Mouse (Mus musculus): ENCODE measurements around the gene Hist1h1d.
A peak's percentile ranks its signal among the peaks of the same experiment; 100 is the strongest.
"Not testable (repeated sequence)": the region's sequence is repeated elsewhere in the genome, so short reads cannot be mapped to it uniquely, and the experiment has no call there.

The Hist1h1d gene

GRCm38 (mm10) chr13:23586099-23586939, 33.3 kb downstream of the Hist1h1d start:
- DNase-seq (ENCODE audit: low spot score in 2 of 2): no peak

- DNase-seq (ENCODE audit: low spot score in 2 of 2): no peak
Measured at GRCm38 (mm10) chr13:23586940-23587225, 33.8 kb downstream of the Hist1h1d start.

- DNase-seq (ENCODE audit: low spot score in 2 of 2): no peak
Measured at GRCm38 (mm10) chr13:23591206-23591605, 38.1 kb downstream of the Hist1h1d start.

GRCm38 (mm10) chr13:23591886-23592285, 38.8 kb downstream of the Hist1h1d start:
- DNase-seq (ENCODE audit: low spot score in 2 of 2): not testable (repeated sequence)

GRCm38 (mm10) chr13:23592614-23593013, 39.6 kb downstream of the Hist1h1d start:
- no peak for DNase-seq (ENCODE audit: low spot score in 2 of 2)

- DNase-seq (ENCODE audit: low spot score in 2 of 2): no peak
Measured at GRCm38 (mm10) chr13:23593051-23593770, 40.1 kb downstream of the Hist1h1d start.

- no peak for DNase-seq (ENCODE audit: low spot score in 2 of 2)
Measured at GRCm38 (mm10) chr13:23595185-23595584, 42.1 kb downstream of the Hist1h1d start.

GRCm38 (mm10) chr13:23595622-23596372, 42.7 kb downstream of the Hist1h1d start:
- no peak for DNase-seq (ENCODE audit: low spot score in 2 of 2)

- peak; percentile 63 to 76 for DNase-seq (ENCODE audit: low spot score in 2 of 2)
Measured at GRCm38 (mm10) chr13:23597957-23598356, 44.9 kb downstream of the Hist1h1d start.

GRCm38 (mm10) chr13:23603182-23603699, 50.2 kb downstream of the Hist1h1d start:
- no peak for DNase-seq (ENCODE audit: low spot score in 2 of 2)

- no peak for DNase-seq (ENCODE audit: low spot score in 2 of 2)
Measured at GRCm38 (mm10) chr13:23604452-23604851, 51.4 kb downstream of the Hist1h1d start.

- no peak for DNase-seq (ENCODE audit: low spot score in 2 of 2)
Measured at GRCm38 (mm10) chr13:23605052-23605451, 52.0 kb downstream of the Hist1h1d start.

GRCm38 (mm10) chr13:23609209-23609608, 56.1 kb downstream of the Hist1h1d start:
- DNase-seq (ENCODE audit: low spot score in 2 of 2): no peak

- DNase-seq (ENCODE audit: low spot score in 2 of 2): no peak
Measured at GRCm38 (mm10) chr13:23609844-23610243, 56.8 kb downstream of the Hist1h1d start.
